Comparison of ENCODE assay signal across 17 mouse cellular contexts in the genomic region with DNA sequence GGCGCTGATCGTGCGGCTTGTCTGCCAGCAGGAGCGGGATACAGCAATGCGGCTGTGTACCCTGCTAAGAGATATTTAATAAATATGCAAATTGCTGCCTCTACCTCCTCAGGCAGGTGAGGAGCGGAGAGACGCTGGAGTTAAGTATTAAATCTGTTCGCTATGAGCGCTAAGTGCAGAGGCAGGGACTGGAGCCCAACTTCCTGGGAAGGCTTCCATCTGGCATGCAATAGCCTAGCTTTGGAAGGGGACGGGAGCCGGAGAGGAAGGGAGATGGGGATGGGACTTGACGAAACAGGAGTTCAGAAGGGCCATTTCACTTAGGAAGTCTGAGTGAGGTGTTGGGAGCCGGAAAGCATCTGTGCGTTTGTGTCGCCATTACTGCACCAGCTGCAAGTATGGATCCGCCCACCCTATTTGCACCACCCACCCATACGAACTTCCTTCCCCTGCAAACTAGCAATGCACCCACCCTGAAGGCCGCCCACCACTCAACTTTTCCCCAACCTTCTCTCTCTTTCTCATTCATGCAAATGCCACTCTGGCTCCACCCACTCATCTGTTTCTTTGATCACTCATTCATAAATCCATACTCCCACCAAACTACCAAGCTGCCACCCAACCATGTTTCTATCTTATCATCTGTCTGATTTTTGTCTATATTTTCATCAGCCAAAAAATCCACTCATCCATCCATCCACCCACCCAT. TPM values are rescaled to one million over a fixed set of nuclear protein-coding genes. Genes with fewer than 3 reads are reported as not detected.
DNase-seq lines count a peak whose midpoint lies in the region; ATAC-seq lines count a peak whose summit lies in the region.
"Had no signal": no experiment of that assay in that cellular context is flagged by ENCODE, and none has a peak within 500 bp of the region (broad histone marks: within the 10 kb centered on the region; RNA-seq: fewer than 3 reads in every experiment).

No protein-coding gene starts in this region.

- peak overlapping the region; percentile 53; the same call in 1 of the 2 replicates for H3K9ac ChIP-seq in hindbrain, embryonic 13.5 days
- H3K9ac ChIP-seq in hindbrain, embryonic 11.5 days (ENCODE audit: low read depth, low read length), result no peak overlapping the region
- no peak overlapping the region for H3K9ac ChIP-seq in forebrain, embryonic 16.5 days (replicated peaks; ENCODE audit: low read depth, low read length)
- no peak overlapping the region for H3K9ac ChIP-seq in neural tube, embryonic 15.5 days (replicated peaks)
- H3K9ac ChIP-seq in kidney, embryonic 16.5 days (replicated peaks; ENCODE audit: low read length), result no peak overlapping the region
- H3K9ac ChIP-seq: heart, embryonic 15.5 days; limb, embryonic 12.5 days had no signal

- H3K36me3 ChIP-seq in hindbrain, embryonic 13.5 days, result no peaks in the 10 kb centered on the region
- H3K36me3 ChIP-seq in hindbrain, embryonic 11.5 days (ENCODE audit: control insufficient read depth, insufficient read depth, low read length), result no peaks in the 10 kb centered on the region
- H3K36me3 ChIP-seq in forebrain, embryonic 16.5 days (ENCODE audit: control insufficient read depth, insufficient read depth), result no peaks in the 10 kb centered on the region
- no peaks in the 10 kb centered on the region for H3K36me3 ChIP-seq in neural tube, embryonic 15.5 days
- H3K36me3 ChIP-seq in kidney, embryonic 16.5 days (ENCODE audit: insufficient read depth, low read length), result no peaks in the 10 kb centered on the region
- H3K36me3 ChIP-seq in heart, embryonic 10.5 days, result no peaks in the 10 kb centered on the region
- H3K36me3 ChIP-seq: heart, embryonic 15.5 days; limb, embryonic 12.5 days had no signal

- H3K27me3 ChIP-seq in hindbrain, embryonic 13.5 days, result 0 out of 2 replicates have a peak, but pooled peaks cover 7% of the 10 kb centered on the region
- no peaks in the 10 kb centered on the region for H3K27me3 ChIP-seq in hindbrain, embryonic 11.5 days (ENCODE audit: control insufficient read depth, insufficient read depth, low read length)
- H3K27me3 ChIP-seq in forebrain, embryonic 16.5 days (replicated peaks; ENCODE audit: control insufficient read depth, insufficient read depth, low read length), result no peaks in the 10 kb centered on the region
- no peaks in the 10 kb centered on the region for H3K27me3 ChIP-seq in neural tube, embryonic 15.5 days (replicated peaks)
- H3K27me3 ChIP-seq in kidney, embryonic 16.5 days (ENCODE audit: insufficient read depth, low read length), result no peaks in the 10 kb centered on the region
- 0 out of 2 replicates have a peak, but pooled peaks cover 3% of the 10 kb centered on the region for H3K27me3 ChIP-seq in heart, embryonic 10.5 days (ENCODE audit: insufficient read depth, poor library complexity, severe bottlenecking)
- H3K27me3 ChIP-seq: heart, embryonic 15.5 days; limb, embryonic 12.5 days had no signal

- no peaks in the 10 kb centered on the region for H3K9me3 ChIP-seq in hindbrain, embryonic 13.5 days
- no peaks in the 10 kb centered on the region for H3K9me3 ChIP-seq in hindbrain, embryonic 11.5 days (ENCODE audit: control insufficient read depth, low read length)
- H3K9me3 ChIP-seq in forebrain, embryonic 16.5 days (ENCODE audit: control insufficient read depth, low read length), result no peaks in the 10 kb centered on the region
- H3K9me3 ChIP-seq in neural tube, embryonic 15.5 days (replicated peaks), result no peaks in the 10 kb centered on the region
- no peaks in the 10 kb centered on the region for H3K9me3 ChIP-seq in kidney, embryonic 16.5 days (ENCODE audit: low read length)
- no peaks in the 10 kb centered on the region for H3K9me3 ChIP-seq in heart, embryonic 10.5 days
- H3K9me3 ChIP-seq: heart, embryonic 15.5 days; limb, embryonic 12.5 days had no signal

- H3K4me1 ChIP-seq in hindbrain, embryonic 13.5 days (replicated peaks), result peaks cover 11% of the 10 kb centered on the region; the same call in 1 of the 2 replicates
- no peaks in the 10 kb centered on the region for H3K4me1 ChIP-seq in hindbrain, embryonic 11.5 days (replicated peaks; ENCODE audit: control insufficient read depth, insufficient read depth, low read length)
- peaks cover 16% of the 10 kb centered on the region for H3K4me1 ChIP-seq in forebrain, embryonic 16.5 days (replicated peaks; ENCODE audit: control insufficient read depth, insufficient read depth, low read length)
- H3K4me1 ChIP-seq in neural tube, embryonic 15.5 days, result peaks cover 22% of the 10 kb centered on the region
- no peaks in the 10 kb centered on the region for H3K4me1 ChIP-seq in kidney, embryonic 16.5 days (ENCODE audit: insufficient read depth, low read length)
- no peaks in the 10 kb centered on the region for H3K4me1 ChIP-seq in heart, embryonic 10.5 days
- H3K4me1 ChIP-seq: heart, embryonic 15.5 days; limb, embryonic 12.5 days had no signal

- H3K4me3 ChIP-seq in hindbrain, embryonic 13.5 days, result no peak overlapping the region
- H3K4me3 ChIP-seq in hindbrain, embryonic 11.5 days (ENCODE audit: low read depth, low read length), result no peak overlapping the region
- H3K4me3 ChIP-seq in forebrain, embryonic 16.5 days (replicated peaks; ENCODE audit: low read length), result no peak overlapping the region
- no peak overlapping the region for H3K4me3 ChIP-seq in neural tube, embryonic 15.5 days (replicated peaks)
- H3K4me3 ChIP-seq in kidney, embryonic 16.5 days (ENCODE audit: low read length), result no peak overlapping the region
- H3K4me3 ChIP-seq in heart, embryonic 10.5 days, result no peak overlapping the region
- H3K4me3 ChIP-seq: heart, embryonic 15.5 days; limb, embryonic 12.5 days had no signal

- 0 out of 2 replicates have a peak overlapping the region, but pooled peaks have one; percentile 10 for H3K4me2 ChIP-seq in hindbrain, embryonic 13.5 days
- H3K4me2 ChIP-seq in hindbrain, embryonic 11.5 days (replicated peaks; ENCODE audit: low read depth, low read length), result no peak overlapping the region
- no peak overlapping the region for H3K4me2 ChIP-seq in forebrain, embryonic 16.5 days (ENCODE audit: low read length)
- H3K4me2 ChIP-seq in neural tube, embryonic 15.5 days, result peak overlapping the region; percentile 22
- H3K4me2 ChIP-seq in kidney, embryonic 16.5 days (replicated peaks; ENCODE audit: low read depth, low read length), result no peak overlapping the region
- H3K4me2 ChIP-seq: heart, embryonic 15.5 days; limb, embryonic 12.5 days had no signal

- ATAC-seq in hindbrain, embryonic 13.5 days (ENCODE audit: low FRiP score), result no peak
- no peak for ATAC-seq in hindbrain, embryonic 11.5 days (ENCODE audit: low FRiP score)
- peak; percentile 61; the same call in 1 of the 2 replicates for ATAC-seq in forebrain, embryonic 16.5 days
- ATAC-seq in neural tube, embryonic 15.5 days (ENCODE audit: low FRiP score), result no peak
- no peak for ATAC-seq in kidney, embryonic 16.5 days (ENCODE audit: low FRiP score, low TSS enrichment)

- DNase-seq in hindbrain, embryonic 11.5 days (ENCODE audit: low spot score), result no peak
- DNase-seq in layer of hippocampus, adult 9-11 months, result peak; percentile 57
- DNase-seq in heart, embryonic 10.5 days (ENCODE audit: low spot score), result no peak
- no peak for DNase-seq in gastrocnemius, adult 18-20 months (ENCODE audit: low spot score)
- DNase-seq: cerebellum, adult 2 months; gastrocnemius, postnatal 14 days; kidney, postnatal 25 days; lung, postnatal 4 days had no signal

- H3K27ac ChIP-seq in hindbrain, embryonic 13.5 days, result no peak overlapping the region
- no peak overlapping the region for H3K27ac ChIP-seq in hindbrain, embryonic 11.5 days (ENCODE audit: low read depth, low read length)
- no peak overlapping the region for H3K27ac ChIP-seq in forebrain, embryonic 16.5 days (ENCODE audit: low read length)
- peak overlapping the region; percentile 13; the same call in 1 of the 2 replicates for H3K27ac ChIP-seq in neural tube, embryonic 15.5 days (replicated peaks)
- no peak overlapping the region for H3K27ac ChIP-seq in kidney, embryonic 16.5 days (ENCODE audit: low read length)
- no peak overlapping the region for H3K27ac ChIP-seq in heart, embryonic 10.5 days
- H3K27ac ChIP-seq: heart, embryonic 15.5 days; limb, embryonic 12.5 days had no signal

- WGBS in hindbrain, embryonic 13.5 days, result 66% methylated on average over 18 of the region's 18 CpGs
- 80% methylated on average over 18 of the region's 18 CpGs for WGBS in hindbrain, embryonic 11.5 days
- WGBS in forebrain, embryonic 16.5 days, result 54% methylated on average over 18 of the region's 18 CpGs
- 54% methylated on average over 18 of the region's 18 CpGs for WGBS in neural tube, embryonic 15.5 days
- WGBS in kidney, embryonic 16.5 days, result 79% methylated on average over 18 of the region's 18 CpGs
- WGBS in heart, embryonic 10.5 days, result 73% methylated on average over 18 of the region's 18 CpGs

RNA-seq across cellular contexts. Expression of a gene that starts 51.5 kb away (rescaled TPM):
- 45.4 and 46.4 TPM in 2 replicates for polyA plus RNA-seq in hindbrain, embryonic 13.5 days (2015; fragmentation: Nextera tagmentation; extraction: Ambion mirVana)
- polyA plus RNA-seq in hindbrain, embryonic 11.5 days (2014; fragmentation: Nextera tagmentation; extraction: Ambion mirVana), result 8.1 and 9.4 TPM in 2 replicates
- 46.8 and 50.9 TPM in 2 replicates for polyA plus RNA-seq in forebrain, embryonic 16.5 days (2015; fragmentation: Nextera tagmentation; extraction: Ambion mirVana)
- 99.6 and 116 TPM in 2 replicates for polyA plus RNA-seq in neural tube, embryonic 15.5 days (2015; fragmentation: Nextera tagmentation; extraction: Ambion mirVana)
- polyA plus RNA-seq in kidney, embryonic 16.5 days (2015; fragmentation: Nextera tagmentation; extraction: Ambion mirVana), result 1.5 TPM in 2 replicates
- polyA plus RNA-seq in heart, embryonic 10.5 days (2016; fragmentation: Nextera tagmentation; extraction: Ambion mirVana), result 0.16 and 0.68 TPM in 2 replicates
- total RNA-seq in gastrocnemius, adult 18-20 months (2021), result not detected
- total RNA-seq: MEL had no signal
- polyA plus RNA-seq: C2C12; limb, embryonic 12.5 days; liver, embryonic 16.5 days had no signal

Comparison
In these comparisons a context has a peak if more than half of its experiments do, and no peak if none do; other contexts are left out.
1. H3K4me2 ChIP-seq: peak in hindbrain, embryonic 13.5 days (single experiment) and neural tube, embryonic 15.5 days (single experiment); none in hindbrain, embryonic 11.5 days (single experiment), forebrain, embryonic 16.5 days (single experiment) and kidney, embryonic 16.5 days (single experiment).